Mouse (Mus musculus): Measurements from ENCODE around the gene Sost.

DNA sequence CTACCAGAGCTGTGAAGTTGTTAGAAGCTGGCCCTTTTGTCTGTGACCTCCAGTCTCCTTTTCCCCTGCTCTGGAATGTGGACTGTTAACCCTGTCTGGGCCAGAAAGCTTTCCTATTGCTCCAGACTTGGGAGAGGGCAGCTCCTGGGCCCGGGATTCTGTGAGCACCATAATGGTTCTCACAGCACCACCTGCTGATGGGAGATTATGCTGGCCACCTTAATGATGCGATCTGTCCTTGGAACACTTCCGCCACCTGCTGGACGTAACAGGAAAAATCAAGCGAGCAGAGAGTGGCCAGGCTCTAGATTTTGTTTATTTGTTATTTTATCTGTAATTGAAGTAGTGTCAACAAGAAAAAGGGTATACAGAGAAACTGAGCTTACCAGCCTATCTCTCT lies 2.0 kb upstream of the Sost start:
- TF ChIP-seq CTCF (IDR thresholded peaks at IDR 0.05; ENCODE audit: low read depth) (peak; percentile 99), EP300 (optimal IDR thresholded peaks at IDR 0.05) (no peak)

All from stomach, postnatal 0 days (tissue).